Mouse (Mus musculus): ENCODE results near the gene Gpc1.
A peak's percentile ranks its signal among the peaks of the same experiment; 100 is the strongest.

The Gpc1 gene

DNA sequence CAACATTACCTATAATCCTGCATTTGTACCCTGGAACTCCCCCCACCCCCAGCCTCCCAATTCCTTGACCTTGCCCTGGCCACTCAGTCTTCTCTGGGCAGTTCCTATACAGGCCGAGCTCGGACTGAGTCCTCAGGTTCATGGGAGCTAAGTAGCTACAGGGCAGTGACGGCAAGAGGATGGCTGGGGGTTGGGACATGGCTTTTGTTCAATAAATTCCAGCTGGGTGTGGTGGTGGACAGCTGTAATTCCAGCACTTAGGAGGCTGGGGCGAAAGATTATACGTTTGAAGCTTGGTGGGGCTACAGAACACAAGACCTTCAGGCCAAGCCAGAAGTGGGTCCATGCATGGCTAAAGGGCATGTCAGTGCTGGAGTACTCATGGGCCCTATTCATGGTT is 48.7 kb downstream of the Gpc1 start:
- no peak for DNase-seq (ENCODE audit: low spot score)

DNA sequence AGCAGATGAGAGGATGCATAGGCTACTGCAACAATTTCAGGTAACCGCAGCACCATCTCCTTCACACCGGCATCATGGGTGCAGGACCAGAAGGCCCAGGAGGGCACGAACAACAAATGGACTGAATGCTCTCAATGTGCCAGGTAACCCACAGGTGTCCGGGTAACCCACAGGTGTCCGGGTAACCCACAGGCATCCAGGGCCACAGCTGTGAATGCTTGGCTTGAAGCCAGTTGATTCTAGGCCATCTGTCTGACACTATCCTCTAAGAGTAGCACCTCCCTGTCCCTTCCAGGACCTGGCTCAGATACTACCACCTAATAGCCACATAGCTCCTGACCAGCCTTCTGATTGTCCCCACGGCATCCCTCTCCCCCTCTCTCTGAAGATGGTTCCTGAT is 50.5 kb downstream of the Gpc1 start:
- no peak for DNase-seq (ENCODE audit: low spot score)

DNA sequence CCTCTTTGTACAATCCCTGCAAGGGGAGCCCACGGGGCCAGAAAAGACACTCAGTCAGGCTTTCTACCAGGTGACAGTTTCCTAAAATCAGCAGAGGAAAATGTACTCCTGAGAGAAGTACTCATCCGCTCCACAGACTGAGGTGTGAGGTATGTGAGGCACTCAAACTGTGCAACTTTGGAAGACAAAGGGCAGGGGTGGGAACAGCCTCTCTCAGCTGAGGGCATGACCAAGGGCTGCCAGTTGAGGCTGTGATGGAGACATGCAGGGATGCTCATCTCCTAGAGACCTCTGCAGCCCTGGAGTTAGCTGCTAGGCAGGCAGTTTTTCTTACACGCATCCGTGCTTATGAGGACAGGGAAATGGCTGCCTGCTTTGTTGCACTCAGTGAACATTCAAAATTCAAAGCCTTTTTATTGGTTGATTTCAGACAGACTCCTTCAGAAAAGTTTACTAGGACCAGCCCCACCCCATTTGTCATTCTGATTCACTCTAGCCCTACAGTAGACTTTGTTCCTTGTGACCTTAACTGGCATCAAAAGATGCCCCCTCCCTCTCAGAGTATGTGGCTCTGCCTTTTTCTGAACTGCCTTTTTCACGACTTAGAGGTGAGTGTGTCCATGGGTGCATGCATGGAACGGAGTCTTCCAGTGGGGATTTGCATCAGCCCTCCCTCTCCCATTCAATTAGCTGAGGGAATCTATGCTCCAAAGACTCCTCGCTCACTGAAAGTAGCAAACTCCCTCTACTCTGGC is 57.6 kb downstream of the Gpc1 start:
- no peak for DNase-seq (ENCODE audit: low spot score)

DNA sequence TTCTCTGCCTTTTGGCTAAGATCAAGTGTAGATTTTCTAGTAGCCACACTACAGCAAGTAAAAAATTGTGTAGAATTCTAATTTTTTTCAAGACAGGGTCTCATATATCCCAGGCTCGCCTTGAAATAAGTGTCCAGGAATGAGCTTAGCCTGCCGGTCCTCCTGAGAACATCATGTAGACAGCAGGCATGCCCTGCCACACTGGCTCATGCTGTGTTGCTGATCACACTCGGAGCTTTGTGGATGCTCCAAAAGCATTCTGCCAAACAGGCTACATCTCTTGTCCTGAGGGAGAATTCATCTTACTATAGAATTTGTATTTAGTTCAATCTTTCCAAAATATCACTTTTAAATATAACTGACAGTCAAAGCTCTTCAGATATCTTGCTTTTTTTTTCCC is 61.3 kb downstream of the Gpc1 start:
- no peak for DNase-seq (ENCODE audit: low spot score)

DNA sequence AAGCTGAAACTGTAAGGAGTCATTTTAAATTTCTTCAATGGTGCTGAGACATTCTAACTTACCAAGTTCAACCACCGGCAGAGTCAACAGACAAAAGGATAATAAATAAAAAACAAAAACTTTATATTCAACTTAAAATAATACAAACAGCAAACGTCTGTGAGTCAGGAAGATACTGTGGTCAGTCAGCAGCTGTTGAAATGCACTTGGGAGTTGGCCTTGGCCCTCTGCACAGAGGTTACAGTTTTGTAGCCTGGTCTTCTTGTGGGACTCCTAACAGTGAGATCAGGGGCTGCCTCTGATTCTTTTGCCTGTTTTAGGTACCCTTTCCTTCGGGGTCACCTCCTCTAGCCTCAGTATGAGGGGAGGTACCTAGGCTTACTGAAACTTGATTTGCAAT is 62.5 kb downstream of the Gpc1 start:
- no peak for DNase-seq (ENCODE audit: low spot score)

DNA sequence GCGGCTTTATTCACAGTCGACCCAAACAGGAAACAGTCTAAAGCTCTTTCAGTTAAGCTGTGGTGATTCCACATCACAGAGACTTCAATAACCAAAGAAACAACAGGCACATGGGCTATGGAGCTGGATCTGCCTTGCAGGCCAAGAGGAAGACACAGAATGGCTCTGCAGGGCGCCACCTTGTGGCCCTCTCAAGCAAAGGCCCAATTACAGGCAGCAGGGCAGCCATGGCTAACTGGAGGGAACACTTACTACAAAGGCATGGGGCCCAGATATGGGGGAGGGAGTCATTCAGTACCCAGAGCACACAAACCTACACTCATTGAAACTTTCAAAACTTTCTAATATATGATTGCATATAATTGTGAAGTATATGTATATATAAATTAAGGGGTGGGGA is 63.6 kb downstream of the Gpc1 start:
- DNase-seq (ENCODE audit: low spot score): peak; percentile 85

DNA sequence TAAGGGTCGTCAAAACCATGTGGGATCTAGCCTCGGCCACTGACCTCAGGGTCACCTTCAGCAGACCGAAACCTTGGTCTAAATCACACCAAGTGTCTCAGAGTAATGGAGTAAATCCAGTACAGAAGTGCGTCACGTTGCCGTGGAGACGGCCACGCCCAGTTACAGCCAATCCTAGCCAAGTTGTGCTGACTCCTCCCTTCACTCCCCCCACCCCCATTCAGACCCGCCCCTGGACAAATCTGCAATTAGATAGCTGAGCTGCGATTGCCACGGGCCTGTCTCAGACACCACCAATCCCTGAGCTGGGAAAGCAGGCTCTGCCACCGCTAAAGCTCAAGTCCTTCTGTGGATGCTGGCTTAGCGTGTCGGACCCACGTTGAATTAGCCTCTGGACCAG is 71.3 kb downstream of the Gpc1 start, which contains the start of gene Ankmy1:
TSS of gene Ankmy1 (minus strand) at position 121 of the 400 bp plus-strand sequence.
- peak; percentile 71 for DNase-seq (ENCODE audit: low spot score)

DNA sequence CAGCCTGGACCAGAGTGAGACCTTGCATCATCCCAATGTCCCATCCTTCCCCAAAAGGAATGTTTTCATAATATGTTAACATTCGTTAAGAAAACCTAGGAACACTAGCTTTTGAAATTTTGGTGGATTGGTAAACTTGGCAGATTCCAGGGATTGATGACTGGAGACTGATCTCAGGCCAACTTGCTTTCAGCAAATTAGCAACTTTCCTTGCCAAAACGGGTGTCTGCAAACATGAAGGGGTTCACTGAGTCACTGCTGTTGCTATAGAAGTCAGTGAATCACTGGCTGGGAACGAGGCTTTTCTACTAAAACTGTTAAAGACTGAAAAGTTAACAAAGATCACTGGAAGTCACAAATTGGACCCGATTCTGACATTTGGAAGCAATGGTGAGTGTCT is 72.2 kb downstream of the Gpc1 start:
- DNase-seq (ENCODE audit: low spot score): no peak

DNA sequence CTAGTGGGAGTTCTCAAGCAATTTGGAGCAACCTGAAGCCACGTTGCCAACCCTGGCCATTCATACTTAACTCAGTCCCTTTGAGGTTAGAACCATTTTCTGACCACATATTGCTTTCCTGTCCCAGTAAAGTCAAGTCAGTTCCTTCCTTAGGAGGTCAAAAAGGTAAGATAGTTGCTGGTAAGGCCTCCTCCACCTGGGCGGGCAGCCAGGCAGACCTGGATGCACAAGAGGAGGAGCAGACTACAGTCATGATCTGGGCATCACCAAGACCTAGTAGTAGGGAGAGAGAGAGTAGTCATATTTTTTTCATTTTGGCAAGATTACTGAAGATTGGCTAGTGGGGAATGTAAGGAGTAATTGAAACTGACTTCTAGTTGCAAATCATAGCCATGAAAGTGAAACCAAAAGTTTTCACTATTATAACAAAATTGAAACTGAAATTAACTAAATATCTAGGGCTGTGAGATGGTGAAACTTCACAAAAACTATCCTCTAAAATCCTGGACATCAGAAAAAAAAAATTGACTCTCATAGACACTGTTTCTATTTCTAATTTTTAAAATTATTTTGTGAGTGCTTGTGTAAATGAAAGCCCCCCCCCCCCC is 74.4 kb downstream of the Gpc1 start:
- no peak for DNase-seq (ENCODE audit: low spot score)

DNA sequence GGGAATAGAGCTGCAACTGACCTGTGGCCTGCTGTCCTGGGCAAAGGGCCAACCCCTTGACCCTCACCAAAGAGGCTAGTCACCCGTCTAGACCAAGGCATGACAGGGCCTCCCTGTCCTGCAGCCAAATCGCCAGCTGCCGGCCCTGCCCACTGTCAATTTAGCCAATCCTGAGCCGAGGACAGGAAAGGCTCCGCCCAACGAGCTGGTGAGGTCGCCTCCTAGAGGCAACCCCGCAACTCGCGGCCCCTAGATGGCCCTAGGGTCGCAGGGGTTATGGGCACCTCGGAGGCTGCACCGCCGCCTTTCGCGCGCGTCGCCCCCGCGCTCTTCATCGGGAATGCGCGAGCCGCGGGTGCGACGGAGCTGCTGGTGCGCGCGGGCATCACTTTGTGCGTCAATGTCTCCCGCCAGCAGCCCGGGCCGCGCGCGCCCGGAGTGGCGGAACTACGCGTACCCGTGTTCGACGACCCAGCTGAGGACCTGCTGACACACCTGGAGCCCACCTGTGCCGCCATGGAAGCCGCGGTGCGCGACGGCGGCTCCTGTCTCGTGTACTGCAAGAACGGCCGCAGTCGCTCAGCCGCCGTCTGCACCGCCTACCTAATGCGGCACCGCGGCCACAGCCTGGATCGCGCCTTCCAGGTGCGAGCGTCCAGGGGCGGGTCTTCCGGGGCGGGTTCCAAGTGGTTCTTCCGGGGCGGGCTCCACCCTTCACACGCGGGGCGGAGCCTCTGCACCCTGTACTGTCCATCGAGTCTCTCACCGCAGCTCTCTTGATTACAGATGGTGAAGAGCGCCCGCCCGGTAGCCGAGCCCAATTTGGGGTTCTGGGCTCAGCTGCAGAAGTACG is 75.6 kb downstream of the Gpc1 start, which contains the start of gene Dusp28:
TSS of gene Dusp28 (plus strand) at position 203 of the 853 bp plus-strand sequence.
- DNase-seq (ENCODE audit: low spot score): peak; percentile 91

DNA sequence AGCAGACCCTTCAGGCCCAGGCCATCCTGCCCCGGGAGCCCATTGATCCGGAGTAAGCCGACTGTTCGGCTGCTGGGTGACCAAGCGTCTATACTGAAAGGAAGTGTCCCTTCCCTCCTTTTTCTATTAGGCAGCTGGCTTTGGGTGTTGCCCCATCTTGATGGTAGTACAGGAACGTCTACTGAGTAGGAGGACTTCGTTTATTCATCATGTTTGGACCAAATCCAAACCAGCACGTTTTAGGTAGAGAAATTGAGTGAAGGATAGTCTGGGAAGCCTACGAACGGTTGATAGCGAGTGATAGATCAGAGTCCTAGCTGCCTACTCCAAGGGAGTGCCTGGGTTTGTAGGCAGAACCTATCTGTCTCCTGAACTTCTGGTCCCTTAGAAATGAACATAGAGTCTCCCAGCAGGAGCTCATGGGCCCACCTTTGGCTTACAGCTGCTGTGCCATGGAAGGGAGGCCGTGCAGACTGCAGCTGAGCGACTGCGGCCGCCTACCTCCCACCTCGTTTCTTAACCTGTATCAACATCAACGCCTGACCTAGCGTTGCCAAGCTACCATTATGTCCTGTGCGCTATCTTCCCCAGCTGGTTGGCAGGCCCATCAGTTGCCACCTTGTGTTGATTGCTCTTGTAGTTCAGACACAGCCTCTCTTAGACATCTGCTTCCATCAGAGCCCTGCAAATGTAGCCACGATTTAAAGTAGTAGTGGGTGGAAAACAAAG is 76.4 kb downstream of the Gpc1 start:
- no peak for DNase-seq (ENCODE audit: low spot score)

DNA sequence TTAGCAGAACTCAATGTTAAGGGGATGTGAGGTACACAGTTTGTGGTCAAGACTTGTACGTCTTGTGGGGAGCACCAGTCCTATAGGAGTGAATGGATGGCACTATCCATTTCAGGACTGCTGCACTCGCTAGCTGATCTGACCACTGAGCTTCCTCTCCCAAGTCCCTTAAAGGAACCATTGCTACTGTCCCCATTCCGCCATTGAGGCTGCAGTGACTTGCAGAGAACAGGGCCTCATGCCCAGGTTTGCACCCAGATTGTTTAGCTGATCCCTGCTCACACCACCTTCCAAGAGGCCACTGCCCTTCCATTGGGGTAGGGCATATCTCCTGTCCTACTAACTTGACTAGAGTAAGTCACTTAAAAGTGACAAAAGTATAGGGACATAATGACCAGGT is 77.2 kb downstream of the Gpc1 start:
- DNase-seq (ENCODE audit: low spot score): no peak

DNA sequence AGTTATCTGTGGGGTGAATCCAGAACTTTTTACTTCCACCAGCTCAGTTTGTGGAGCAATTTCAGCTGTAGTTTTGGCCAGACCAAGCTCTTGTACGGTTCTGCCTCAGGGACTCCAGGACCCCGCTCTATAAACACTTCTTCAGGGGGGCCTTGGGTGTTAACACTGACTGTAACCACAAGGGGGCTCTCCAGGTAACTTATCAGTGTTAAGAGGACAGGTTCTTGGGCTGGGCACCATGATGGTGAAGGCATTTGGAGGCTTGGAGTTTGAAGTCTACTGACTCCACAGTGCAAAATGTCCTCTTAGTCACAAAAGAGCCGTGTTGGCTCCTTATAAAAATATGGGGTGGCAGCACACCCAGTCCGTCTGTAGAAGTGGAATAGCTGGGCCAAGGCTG is 77.6 kb downstream of the Gpc1 start:
- DNase-seq (ENCODE audit: low spot score): no peak

Data from testis, postnatal 10 days (tissue).